Mouse (Mus musculus) retina, postnatal 7 days (tissue): ENCODE data around the gene Gpcpd1.
A peak's percentile ranks its signal among the peaks of the same experiment; 100 is the strongest.

Source experiments
- DNase-seq: peaks from one replicate; pipeline ENCODE4 v3.0.0-alpha.2; 2012; ENCODE audit warnings: low read depth, low spot score

Gene Gpcpd1

GRCm38 (mm10) chr2:132518021-132518901, 69.3 kb downstream of the Gpcpd1 start:
- no peak for DNase-seq

- no peak for DNase-seq
These were observed 70.2 kb downstream of the Gpcpd1 start for GRCm38 (mm10) chr2:132517194-132517836.

- DNase-seq = peak; percentile 70
These were observed 71.1 kb downstream of the Gpcpd1 start for GRCm38 (mm10) chr2:132516130-132517030.

GRCm38 (mm10) chr2:132515607-132516006, 71.9 kb downstream of the Gpcpd1 start:
- no peak for DNase-seq

GRCm38 (mm10) chr2:132515076-132515475, 72.5 kb downstream of the Gpcpd1 start:
- DNase-seq = no peak

GRCm38 (mm10) chr2:132514353-132514752, 73.2 kb downstream of the Gpcpd1 start:
- DNase-seq = no peak

- DNase-seq = no peak
These were observed 74.0 kb downstream of the Gpcpd1 start for GRCm38 (mm10) chr2:132513371-132514181.

GRCm38 (mm10) chr2:132512977-132513351, 74.6 kb downstream of the Gpcpd1 start:
- DNase-seq = no peak

GRCm38 (mm10) chr2:132512051-132512976, 75.2 kb downstream of the Gpcpd1 start:
- no peak for DNase-seq

- no peak for DNase-seq
These were observed 76.3 kb downstream of the Gpcpd1 start for GRCm38 (mm10) chr2:132511011-132511818.

- no peak for DNase-seq
These were observed 77.8 kb downstream of the Gpcpd1 start for GRCm38 (mm10) chr2:132509714-132510113.

GRCm38 (mm10) chr2:132509261-132509660, 78.3 kb downstream of the Gpcpd1 start:
- DNase-seq = no peak

GRCm38 (mm10) chr2:132507521-132507920, 80.0 kb downstream of the Gpcpd1 start:
- no peak for DNase-seq

GRCm38 (mm10) chr2:132507091-132507490, 80.4 kb downstream of the Gpcpd1 start:
- DNase-seq = no peak

- no peak for DNase-seq
These were observed 81.7 kb downstream of the Gpcpd1 start for GRCm38 (mm10) chr2:132505828-132506227.

- DNase-seq = no peak
These were observed 89.2 kb downstream of the Gpcpd1 start for GRCm38 (mm10) chr2:132498344-132498743.

GRCm38 (mm10) chr2:132497412-132498135, 90.0 kb downstream of the Gpcpd1 start:
- no peak for DNase-seq

- no peak for DNase-seq
These were observed 94.3 kb downstream of the Gpcpd1 start for GRCm38 (mm10) chr2:132493184-132493583.
